Mouse (Mus musculus): ENCODE measurements around the gene Med13l.

The Med13l gene

DNA sequence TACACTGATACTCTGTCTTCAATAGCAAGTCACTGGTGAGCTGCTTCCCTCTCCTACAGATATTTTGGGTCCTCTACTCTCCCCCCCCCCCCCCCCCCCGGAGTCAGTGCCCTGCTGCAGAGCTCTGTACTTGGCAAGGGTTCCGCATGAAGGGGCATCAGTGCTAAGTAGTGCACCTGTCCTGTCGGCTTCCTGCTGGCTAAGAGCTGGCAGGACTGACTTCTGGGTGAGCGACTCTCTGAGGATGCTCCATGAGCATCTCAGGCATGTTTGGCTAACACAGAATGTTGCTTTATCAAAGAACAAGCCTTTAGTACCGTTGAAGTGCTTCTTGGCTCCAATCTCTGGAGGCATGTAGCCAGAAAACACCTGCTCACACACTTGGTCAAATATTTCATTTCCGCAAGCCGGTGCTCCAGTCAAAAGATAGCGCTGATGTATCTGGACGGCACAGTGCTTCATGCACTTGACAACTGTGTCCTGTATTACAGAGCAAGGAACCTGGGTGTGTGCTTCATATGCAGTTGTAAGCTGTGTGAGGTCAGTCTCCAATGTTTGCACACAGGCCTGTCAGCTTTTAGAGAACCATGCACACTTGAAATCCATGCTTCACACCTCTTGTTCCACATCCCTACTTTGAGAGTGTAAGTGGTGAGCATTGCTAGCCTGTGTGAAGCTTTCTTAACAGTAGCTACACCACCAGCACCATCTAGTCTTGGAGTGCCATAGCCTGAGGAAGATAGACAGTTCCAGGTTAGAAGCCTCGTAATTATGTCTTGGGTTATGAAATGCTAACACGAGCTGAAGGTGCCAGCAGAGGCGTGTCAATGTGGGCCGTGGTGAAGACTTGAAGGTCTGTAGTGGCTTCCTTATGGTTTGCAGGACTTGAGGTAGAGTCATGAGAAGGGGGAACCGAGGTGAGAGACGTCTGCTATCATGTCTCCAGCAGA is 128.7 kb downstream of the Med13l start:
- in situ Hi-C loops (cut with MboI, MseI): no loop called here

DNA sequence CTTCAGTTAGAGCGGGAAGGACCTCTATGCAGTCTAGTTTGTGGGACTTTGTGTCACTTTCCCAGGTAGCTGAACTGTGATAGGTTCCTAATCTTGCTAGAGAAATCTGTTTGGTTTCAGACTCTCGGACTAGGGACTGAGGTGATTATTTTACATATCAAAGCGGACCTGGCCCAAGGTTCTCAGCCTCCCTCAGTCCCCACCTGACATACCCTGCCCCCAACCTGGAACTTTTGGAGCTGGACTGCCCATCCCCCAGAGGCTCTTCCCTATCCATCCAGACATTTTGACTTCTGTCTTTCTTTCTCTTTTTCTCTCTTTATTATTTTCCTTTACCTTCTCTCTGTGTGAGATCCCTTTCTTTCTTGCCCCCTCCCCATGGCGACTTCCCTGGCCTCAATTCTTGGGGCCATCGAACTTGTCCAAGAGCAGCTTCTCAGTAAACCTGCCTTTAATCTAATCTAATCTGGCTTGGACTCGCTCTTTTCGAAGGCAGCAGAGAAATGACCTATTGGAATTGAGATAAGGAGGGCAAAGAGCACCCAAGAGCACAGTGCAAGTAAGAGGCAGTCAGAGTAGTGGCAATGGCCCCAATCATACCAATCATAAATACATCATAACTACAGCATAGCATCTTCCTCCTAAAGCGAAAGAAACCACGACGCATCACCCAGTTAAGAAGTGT is 130.7 kb downstream of the Med13l start:
- in situ Hi-C loops (cut with MboI, MseI): no loop called here

DNA sequence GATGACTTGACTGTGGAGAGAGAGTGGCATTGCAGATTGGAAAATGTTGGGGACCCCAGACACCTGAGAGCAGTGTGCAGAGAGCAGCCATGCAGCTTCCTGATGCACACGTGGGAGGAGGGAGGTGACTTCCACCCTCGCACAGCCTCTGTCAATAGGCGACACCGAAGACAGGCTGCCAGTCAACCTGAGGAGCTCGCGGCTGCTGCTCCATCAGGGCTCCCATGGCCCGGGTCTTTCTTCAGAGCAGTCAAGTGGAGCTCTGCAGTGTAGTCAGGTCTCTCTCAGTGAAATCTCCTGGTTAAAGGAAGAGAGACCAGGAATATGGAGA is 131.2 kb downstream of the Med13l start:
- in situ Hi-C loops (cut with MboI, MseI): no loop called here

DNA sequence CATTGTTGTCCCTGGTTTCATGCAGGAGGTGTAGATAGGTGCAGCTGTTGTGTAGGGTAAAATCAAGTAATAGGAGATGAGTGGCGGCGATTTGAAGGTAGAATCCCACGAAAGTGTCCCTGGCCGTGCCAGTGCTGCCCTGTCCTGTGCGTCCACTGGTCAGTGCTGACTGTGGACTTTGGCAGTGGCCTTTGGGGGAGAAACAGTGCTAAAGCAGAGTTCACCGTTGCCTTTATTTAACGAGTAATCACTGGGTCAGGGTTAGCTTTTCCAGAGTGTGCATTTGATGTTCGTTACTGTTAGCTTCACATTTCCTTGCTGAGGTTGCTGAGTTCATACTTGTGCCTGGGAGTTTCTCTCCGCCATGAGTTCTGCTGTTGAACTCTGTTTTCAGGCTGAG is 133.5 kb downstream of the Med13l start:
- in situ Hi-C loops (cut with MboI, MseI): no loop called here

DNA sequence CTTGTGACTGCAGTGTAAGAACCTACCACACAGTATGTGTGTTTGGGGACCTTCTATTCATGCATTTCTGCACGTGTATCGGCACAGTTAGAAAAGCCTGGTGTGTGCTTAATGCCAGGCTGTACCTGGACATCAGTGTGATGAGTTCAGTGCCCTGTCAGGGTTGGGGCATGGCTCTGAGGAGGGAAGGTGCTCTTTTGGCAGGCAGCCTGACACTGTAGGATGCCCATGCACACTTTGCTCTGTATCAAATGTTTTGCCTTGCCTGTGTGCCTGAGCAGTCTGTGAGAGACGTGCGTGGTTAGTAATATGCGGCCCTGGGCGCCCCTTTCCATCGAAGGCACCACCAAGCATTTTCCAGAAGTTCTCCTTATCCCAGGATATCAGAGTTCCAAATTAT is 136.6 kb downstream of the Med13l start:
- in situ Hi-C loops (cut with MboI, MseI): no loop called here

DNA sequence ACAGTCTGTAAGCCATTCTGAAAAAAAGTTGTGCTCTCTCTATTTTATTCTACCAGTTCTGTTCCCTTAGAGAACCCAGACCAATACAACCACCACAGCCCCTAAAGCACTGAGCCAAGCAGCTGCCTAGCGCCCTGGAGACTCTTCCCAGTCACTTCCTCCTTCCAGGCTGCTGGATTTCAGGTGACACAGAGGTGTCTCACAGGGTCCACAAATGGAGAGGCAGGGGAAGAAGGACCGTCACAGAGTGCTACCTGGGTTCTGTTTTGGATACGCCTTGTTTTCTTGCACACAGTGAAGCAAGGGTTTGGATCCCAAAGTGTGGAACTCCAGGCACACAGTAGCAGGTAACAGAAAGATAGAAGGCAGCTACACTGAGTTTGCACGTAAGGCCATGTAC is 140.5 kb downstream of the Med13l start:
- in situ Hi-C loops (cut with MboI, MseI): no loop called here

DNA sequence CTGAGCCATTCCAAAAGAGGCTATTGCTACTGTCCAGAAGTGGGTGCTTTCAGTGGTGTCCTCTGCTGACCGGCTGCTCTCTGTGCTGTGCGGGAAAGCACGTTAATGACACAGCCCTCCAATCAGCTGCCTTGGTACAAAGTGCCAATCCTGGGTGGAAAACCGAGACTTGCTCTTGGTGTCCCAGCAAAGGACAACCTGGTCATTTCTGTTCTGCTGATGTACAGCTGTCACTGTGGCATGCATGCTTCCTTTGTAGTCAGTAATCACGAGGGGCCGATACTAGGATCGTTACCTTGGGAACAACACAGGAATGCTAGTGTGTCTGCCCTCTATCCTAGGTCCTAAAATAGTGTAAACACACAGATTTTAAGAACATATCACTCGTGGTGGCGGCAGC is 142.2 kb downstream of the Med13l start:
- in situ Hi-C loops (cut with MboI, MseI): no loop called here

DNA sequence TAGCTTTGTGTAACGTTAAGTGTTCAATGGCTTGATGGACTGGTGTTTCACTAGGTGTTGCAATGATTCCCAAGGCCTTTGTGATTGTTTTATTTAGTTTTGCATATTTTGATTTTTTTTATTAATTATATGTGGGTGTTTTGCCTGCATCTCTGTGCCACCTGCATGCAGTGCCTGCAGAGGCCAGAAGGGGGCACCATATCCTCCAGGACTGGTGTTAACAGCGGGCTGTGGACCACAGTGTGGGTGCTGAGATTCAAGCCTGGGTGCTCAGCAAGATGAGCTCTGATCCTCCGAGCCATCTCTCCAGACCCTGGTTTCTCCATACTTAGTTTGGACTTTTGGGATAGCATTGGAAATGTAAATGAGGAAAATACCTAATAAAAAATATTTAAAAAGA is 143.7 kb downstream of the Med13l start:
- in situ Hi-C loops (cut with MboI, MseI): no loop called here

DNA sequence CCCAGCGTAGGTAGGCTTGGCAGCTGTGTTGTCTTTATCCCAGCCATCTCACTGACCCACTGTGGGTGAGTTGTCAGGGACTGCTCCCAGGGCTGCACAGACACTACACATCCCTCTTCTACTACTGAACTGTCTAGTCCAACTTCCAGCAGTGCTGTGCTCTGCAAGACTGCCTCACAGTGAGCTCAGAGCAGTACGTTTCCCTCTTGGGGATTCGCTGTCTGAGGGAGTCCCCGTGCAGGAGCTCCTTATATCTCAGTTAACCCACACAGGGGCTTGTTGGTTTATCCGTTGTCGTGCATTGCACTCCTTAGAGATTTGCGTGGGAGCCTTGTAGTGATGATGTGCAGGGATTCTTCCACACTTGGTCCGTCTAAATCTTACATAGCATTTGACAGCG is 144.5 kb downstream of the Med13l start:
- in situ Hi-C loops (cut with MboI, MseI): no loop called here

DNA sequence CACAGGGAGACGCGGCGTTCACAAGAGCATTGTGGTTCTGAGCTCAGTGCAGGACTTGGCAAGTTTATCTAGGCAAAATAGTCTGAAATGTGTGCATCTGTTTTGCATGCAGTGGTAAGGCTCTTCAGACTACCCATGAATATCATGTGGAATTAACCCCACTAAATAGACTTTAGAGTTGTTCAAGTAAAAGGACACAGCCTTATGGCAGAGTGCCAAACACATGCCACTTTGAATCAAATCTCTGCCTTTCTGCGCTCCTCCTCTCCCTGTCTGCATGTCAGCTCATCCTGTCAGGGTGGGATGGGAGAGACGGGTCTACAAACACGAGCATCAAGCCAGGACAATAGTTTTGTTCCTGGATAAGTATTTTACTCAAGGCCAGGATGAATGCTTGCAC is 145.5 kb downstream of the Med13l start:
- in situ Hi-C loops (cut with MboI, MseI): no loop called here

DNA sequence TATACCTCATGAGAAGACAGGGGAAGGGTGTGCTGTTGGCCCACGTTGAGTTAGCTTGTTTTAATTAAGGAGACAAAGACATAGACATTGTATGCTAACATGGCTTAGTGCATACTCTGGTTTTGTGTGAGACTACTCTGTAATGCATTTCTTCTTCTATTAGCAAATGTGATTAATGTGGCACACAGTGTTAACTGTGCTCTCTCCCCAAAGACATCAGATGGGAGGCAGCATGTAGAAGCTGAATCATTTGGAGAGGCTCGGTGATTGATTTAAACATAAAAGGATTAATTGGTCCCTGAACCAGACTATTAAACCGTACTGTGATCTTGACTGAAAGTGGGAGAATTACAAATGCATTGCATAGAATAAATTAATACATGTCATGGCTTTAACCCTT is 145.9 kb downstream of the Med13l start:
- in situ Hi-C loops (cut with MboI, MseI): no loop called here

DNA sequence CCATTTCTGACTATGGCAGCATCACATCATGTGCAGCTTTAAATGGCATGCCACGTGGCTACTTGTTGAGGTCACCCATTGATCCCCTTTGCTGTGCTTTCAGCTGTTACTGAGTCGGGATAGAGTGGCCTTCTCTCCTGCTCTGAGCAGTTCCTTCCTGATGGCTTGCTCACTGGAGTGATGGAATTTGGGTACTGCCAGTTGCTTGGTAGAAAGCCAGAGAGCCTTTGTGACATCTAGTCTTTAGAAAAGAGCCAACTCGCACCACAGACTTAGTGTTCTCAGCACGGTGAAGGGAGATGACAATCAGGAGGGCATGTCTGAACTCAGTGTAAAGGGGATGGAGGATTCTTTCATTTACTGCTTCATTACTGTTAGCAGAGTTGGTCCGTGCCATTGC is 147.0 kb downstream of the Med13l start:
- in situ Hi-C loops (cut with MboI, MseI): no loop called here

DNA sequence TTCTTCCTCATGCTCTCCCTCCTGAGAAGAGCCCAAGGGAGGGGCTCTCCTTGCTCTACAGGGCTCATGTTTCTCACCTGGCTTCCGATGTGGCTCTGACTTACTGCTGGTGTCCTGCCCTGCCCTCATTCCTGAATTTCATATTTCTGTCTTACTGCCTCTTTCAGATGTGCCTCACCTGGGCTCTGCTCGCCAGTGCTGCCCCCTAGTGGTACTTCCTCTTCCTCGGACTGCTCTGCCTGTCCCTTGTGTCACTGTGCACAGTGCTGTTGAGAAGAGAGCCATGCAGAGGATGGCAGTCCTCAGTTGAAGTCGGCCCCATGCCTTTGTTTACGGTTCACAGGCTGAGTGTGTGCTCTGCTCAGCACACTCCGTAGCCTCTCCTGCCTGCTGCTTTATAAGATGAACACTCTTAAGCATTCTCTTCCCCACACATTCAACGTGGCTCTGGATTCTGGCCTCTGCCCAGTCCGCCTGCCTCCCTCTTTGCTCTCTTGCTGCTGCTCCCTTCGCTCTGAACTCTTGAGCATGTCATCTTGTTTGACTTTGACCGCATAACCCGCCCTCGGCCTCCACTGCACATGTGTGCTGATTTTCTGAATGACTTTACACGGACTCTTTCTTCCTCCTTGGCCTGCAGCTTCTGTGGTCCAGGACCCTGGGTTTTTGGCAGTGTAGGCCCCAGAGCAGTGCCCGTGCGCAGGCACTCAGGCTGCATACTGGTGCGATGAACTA is 147.9 kb downstream of the Med13l start:
- in situ Hi-C loops (cut with MboI, MseI): no loop called here

DNA sequence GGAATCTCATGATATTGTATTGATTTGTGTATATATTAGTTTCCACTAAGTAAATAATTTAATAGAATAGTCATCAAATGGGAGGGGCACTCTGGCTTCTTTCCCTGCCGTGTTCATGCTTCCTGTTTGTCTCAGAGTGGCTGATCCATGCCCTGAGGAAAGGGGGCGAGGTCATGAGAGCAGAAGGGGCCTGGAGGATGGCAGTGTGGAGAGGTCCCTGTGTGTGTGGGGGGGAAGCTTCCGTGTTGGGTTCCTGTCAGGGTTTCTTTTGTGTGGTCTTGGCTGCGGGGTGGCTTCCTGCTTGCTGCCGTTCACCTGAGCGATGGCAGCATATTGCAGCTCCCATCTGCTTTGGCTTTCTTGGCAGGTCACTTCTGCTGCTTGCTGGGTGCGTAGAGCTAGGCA is 149.4 kb downstream of the Med13l start:
- in situ Hi-C loops (cut with MboI, MseI): no loop called here

DNA sequence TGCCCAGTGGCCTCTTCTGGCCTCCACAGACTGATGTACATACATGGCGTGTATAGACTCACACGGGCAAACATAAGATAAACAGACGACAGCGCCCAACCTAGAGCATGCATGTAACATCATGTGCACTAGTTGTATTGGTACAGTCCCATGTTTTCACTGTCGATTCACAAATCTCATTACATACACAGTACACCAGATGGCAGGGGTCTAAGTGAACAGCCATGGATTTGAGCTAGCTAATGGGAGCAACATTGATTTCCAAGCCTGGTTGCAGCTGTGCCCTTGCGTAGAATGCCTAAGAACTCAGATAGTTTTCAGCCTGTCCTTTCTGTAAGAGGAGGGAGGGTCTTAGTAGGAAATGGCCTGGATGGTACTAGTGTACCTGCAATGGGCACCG is 155.0 kb downstream of the Med13l start:
- in situ Hi-C loops (cut with MboI, MseI): no loop called here

DNA sequence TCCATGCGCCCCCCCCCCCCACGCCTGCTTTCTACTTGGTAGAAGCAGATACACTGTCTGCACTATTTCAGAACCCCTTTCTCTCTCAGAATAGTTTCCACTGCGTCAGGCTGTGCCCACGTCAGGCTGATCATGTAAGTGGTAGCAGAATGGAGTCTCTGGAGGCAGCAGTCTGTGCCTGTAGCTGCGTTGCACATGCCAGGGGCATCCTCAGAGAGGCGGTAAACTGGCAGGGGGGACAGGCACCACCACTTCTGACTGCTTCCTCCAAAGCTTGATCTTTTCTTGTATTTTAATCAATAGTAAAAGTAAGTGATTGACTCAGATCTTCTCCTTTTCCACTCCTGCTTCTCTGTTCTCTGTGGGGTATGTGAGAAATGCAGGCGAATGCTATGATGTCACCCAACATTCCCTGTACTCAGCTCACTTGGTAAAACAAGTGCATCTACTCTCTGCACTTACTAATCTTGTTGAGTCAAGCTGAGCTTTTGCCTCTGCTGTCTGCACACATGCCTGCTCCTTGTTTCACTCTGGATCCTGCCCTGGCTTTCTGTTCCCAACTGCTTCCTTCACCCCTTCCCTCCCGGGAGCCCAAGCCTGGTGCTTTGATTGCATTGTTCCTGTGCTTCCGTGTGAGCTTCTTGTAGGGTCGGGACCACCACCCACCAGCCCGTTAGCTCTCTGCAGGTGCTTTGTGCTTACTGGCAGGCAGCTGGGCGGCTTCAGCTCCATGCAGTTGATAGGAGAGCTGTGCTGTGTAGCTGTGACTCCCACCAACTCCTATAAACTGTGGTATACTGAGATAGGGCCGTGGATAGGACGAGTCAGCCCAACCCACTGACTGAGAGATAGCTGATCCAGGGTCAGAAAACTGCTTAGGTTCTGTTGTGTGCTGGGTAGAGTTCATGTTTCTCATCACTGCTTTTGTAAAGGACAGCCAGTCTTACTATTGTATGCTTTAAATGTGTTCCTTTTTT is 156.1 kb downstream of the Med13l start:
- in situ Hi-C loops (cut with MboI, MseI): no loop called here

DNA sequence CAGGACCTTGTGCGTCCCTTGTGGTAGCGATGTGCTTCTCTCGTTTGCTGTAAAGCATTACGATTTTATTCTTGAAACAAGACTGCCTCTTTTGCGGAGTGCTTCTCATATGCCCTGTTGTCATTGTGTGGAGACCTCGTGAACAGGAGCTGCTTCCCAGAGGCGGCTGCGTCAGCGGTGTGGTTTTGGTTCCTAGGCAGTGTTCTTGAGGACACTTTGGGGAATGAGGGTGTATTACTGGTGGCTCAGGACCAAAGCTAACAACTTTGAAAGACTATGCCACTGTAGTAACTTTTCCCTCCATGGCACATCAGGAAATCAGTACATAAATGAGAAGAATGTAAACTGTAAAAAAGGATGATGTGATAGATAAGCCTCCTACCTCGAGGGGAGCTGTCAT is 157.0 kb downstream of the Med13l start:
- in situ Hi-C loops (cut with MboI, MseI): no loop called here

DNA sequence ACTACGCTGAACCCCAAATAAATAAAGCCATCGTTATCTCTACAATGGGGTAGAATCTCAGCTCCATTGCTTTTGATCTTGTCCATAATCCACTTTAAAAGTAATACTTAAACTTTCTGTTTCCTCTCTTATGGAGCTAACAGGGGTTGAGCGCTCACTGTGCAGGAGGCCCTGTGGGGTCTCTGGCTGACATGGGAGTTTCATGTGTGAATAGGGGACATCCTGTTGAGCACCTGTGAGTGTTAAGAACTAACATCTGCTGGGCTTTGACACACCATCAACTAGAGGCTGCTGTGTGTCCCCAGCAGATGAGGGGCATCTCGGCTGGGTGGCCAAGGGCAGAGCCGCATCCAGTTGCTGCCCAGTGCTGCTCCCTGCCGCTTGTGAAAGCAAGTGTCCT is 157.6 kb downstream of the Med13l start:
- in situ Hi-C loops (cut with MboI, MseI): no loop called here

DNA sequence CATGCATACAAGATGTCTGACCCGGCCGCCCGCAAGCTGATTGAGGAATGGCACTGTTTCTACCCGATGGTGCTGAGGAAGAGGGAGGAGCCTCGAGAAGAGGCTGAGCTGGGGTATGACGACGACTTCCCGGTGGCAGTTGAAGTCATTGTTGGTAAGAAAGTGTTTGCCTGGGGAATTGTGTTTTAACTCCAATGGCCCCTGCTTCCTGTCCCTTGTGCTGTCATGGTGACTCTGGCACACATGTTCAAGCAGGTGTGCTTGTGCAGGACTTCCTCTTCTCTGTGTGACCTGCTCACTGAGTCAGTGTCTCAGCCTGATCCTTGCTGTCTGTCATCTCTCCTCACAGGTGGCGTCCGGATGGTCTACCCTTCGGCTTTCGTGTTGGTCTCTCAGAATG is 160.9 kb downstream of the Med13l start:
- in situ Hi-C loops (cut with MboI, MseI): no loop called here

DNA sequence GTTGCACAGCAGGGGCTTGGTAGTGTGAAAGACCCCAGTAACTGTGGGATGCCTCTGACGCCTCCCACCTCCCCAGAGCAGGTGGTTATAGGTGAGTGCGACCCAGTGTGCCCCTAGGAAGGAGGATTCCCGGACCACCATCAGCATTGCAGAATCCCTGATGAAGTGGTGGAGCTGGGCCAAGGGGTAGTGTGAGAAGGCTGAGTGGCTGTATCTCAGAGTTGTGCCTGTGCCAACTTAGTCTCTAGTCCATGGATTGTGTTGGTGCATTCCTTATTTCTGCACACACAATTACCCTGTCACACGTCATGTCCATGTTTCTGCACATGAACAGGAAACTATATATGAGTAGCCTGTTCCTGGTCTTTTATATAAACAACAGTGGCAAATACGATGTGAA is 161.4 kb downstream of the Med13l start:
- in situ Hi-C loops (cut with MboI, MseI): no loop called here

DNA sequence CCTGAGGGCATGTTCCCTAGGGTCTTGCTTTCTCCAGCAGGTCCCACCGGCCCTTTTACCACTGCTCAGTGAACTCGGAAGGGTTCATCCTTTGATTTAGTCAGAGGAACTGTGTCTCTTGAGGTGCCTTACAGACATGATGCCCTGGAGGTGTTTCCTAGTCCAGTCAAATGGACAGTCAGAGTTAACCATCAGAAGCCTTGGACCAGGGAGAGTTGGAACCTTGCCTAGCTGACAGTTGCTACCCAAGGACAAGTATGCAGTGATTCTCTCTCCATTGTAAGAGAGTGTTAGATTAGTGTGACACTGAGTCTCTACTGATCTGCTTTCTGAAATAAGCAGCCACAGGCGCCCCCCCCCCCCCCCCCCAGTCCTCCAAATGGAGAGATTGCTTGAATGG is 162.0 kb downstream of the Med13l start:
- in situ Hi-C loops (cut with MboI, MseI): no loop called here

Measured in T-helper 1 cell (primary cell).